Mouse (Mus musculus): Measurements from ENCODE around the gene Olfr620. TPM values are rescaled to one million over a fixed set of nuclear protein-coding genes. Genes with fewer than 3 reads are reported as not detected.

Olfr620 gene
- polyA plus RNA-seq (2014; fragmentation: Nextera tagmentation; extraction: Ambion mirVana) = not detected in 2 replicates

- H3K4me1 ChIP-seq (ENCODE audit: control insufficient read depth, insufficient read depth, low read length) = no peaks in the 10 kb centered on the region
- no peak for ATAC-seq (ENCODE audit: insufficient number of reproducible peaks, insufficient read depth, low FRiP score, low read depth)
- no peaks in the 10 kb centered on the region for H3K9me3 ChIP-seq (ENCODE audit: control insufficient read depth, low read depth, low read length)
- H3K4me2 ChIP-seq (replicated peaks; ENCODE audit: low read depth, low read length) = no peak within 1 kb of the TSS
- no peak within 1 kb of the TSS for H3K9ac ChIP-seq (replicated peaks; ENCODE audit: low read depth, low read length)
- H3K36me3 ChIP-seq (ENCODE audit: control insufficient read depth, insufficient read depth, low read length) = no peaks in the 10 kb centered on the region
- H3K27me3 ChIP-seq (ENCODE audit: control insufficient read depth, insufficient read depth, low read length) = no peaks in the 10 kb centered on the region
- 76% methylated on average over 2 of the region's 2 CpGs for WGBS
- H3K27ac ChIP-seq (ENCODE audit: low read length) = no peak within 1 kb of the TSS
- H3K4me3 ChIP-seq (ENCODE audit: low read depth, low read length) = no peak within 1 kb of the TSS
Measured at GRCm38 (mm10) chr7:103612434-103612833, at the start of gene Olfr620. Gene Olfr620, minus strand, starts transcription at chr7:103612534.

- no peak for ATAC-seq (ENCODE audit: insufficient number of reproducible peaks, insufficient read depth, low FRiP score, low read depth)
- Histone ChIP-seq H3K9me3 (ENCODE audit: control insufficient read depth, low read depth, low read length) (no peaks in the 10 kb centered on the region), H3K9ac (replicated peaks; ENCODE audit: low read depth, low read length) (no peak overlapping the region), H3K36me3 (ENCODE audit: control insufficient read depth, insufficient read depth, low read length) (no peaks in the 10 kb centered on the region), H3K27ac (ENCODE audit: low read length) (no peak overlapping the region), H3K4me2 (replicated peaks; ENCODE audit: low read depth, low read length) (no peak overlapping the region), H3K4me3 (ENCODE audit: low read depth, low read length) (no peak overlapping the region), H3K4me1 (ENCODE audit: control insufficient read depth, insufficient read depth, low read length) (no peaks in the 10 kb centered on the region), H3K27me3 (ENCODE audit: control insufficient read depth, insufficient read depth, low read length) (no peaks in the 10 kb centered on the region)
- 69% methylated on average over 4 of the region's 4 CpGs for WGBS
Measured at GRCm38 (mm10) chr7:103644070-103644469, 31.7 kb upstream of the Olfr620 start.

GRCm38 (mm10) chr7:103642602-103643001 lies 30.3 kb upstream of the Olfr620 start, which contains the start of gene Olfr622:
Gene Olfr622, minus strand, starts transcription at chr7:103642702.
- Histone ChIP-seq H3K9me3 (ENCODE audit: control insufficient read depth, low read depth, low read length) (no peaks in the 10 kb centered on the region), H3K4me2 (replicated peaks; ENCODE audit: low read depth, low read length) (no peak within 1 kb of the TSS), H3K9ac (replicated peaks; ENCODE audit: low read depth, low read length) (no peak within 1 kb of the TSS), H3K4me1 (ENCODE audit: control insufficient read depth, insufficient read depth, low read length) (no peaks in the 10 kb centered on the region), H3K36me3 (ENCODE audit: control insufficient read depth, insufficient read depth, low read length) (no peaks in the 10 kb centered on the region), H3K27ac (ENCODE audit: low read length) (no peak within 1 kb of the TSS), H3K4me3 (ENCODE audit: low read depth, low read length) (no peak within 1 kb of the TSS), H3K27me3 (ENCODE audit: control insufficient read depth, insufficient read depth, low read length) (no peaks in the 10 kb centered on the region)
- ATAC-seq (ENCODE audit: insufficient number of reproducible peaks, insufficient read depth, low FRiP score, low read depth) = no peak
- WGBS = 86% methylated on average over 1 of the region's 1 CpGs

GRCm38 (mm10) chr7:103636795-103637194 lies 24.5 kb upstream of the Olfr620 start:
- Histone ChIP-seq H3K36me3 (ENCODE audit: control insufficient read depth, insufficient read depth, low read length) (no peaks in the 10 kb centered on the region), H3K4me2 (replicated peaks; ENCODE audit: low read depth, low read length) (no peak overlapping the region), H3K9me3 (ENCODE audit: control insufficient read depth, low read depth, low read length) (no peaks in the 10 kb centered on the region), H3K4me1 (ENCODE audit: control insufficient read depth, insufficient read depth, low read length) (no peaks in the 10 kb centered on the region), H3K27me3 (ENCODE audit: control insufficient read depth, insufficient read depth, low read length) (no peaks in the 10 kb centered on the region), H3K27ac (ENCODE audit: low read length) (no peak overlapping the region), H3K9ac (replicated peaks; ENCODE audit: low read depth, low read length) (no peak overlapping the region), H3K4me3 (ENCODE audit: low read depth, low read length) (no peak overlapping the region)
- ATAC-seq (ENCODE audit: insufficient number of reproducible peaks, insufficient read depth, low FRiP score, low read depth) = no peak

- no peaks in the 10 kb centered on the region for H3K27me3 ChIP-seq (ENCODE audit: control insufficient read depth, insufficient read depth, low read length)
- no peak overlapping the region for H3K9ac ChIP-seq (replicated peaks; ENCODE audit: low read depth, low read length)
- H3K4me2 ChIP-seq (replicated peaks; ENCODE audit: low read depth, low read length) = no peak overlapping the region
- 78% methylated on average over 2 of the region's 2 CpGs for WGBS
- H3K4me3 ChIP-seq (ENCODE audit: low read depth, low read length) = no peak overlapping the region
- no peak overlapping the region for H3K27ac ChIP-seq (ENCODE audit: low read length)
- H3K36me3 ChIP-seq (ENCODE audit: control insufficient read depth, insufficient read depth, low read length) = no peaks in the 10 kb centered on the region
- H3K9me3 ChIP-seq (ENCODE audit: control insufficient read depth, low read depth, low read length) = no peaks in the 10 kb centered on the region
- no peaks in the 10 kb centered on the region for H3K4me1 ChIP-seq (ENCODE audit: control insufficient read depth, insufficient read depth, low read length)
- no peak for ATAC-seq (ENCODE audit: insufficient number of reproducible peaks, insufficient read depth, low FRiP score, low read depth)
Measured at GRCm38 (mm10) chr7:103607425-103607824, 4.9 kb downstream of the Olfr620 start.

GRCm38 (mm10) chr7:103600275-103600674 lies 12.1 kb downstream of the Olfr620 start, which contains the start of gene Olfr619:
Gene Olfr619, plus strand, starts transcription at chr7:103600575.
- no peak within 1 kb of the TSS for H3K4me2 ChIP-seq (replicated peaks; ENCODE audit: low read depth, low read length)
- no peak within 1 kb of the TSS for H3K9ac ChIP-seq (replicated peaks; ENCODE audit: low read depth, low read length)
- H3K27me3 ChIP-seq (ENCODE audit: control insufficient read depth, insufficient read depth, low read length) = no peaks in the 10 kb centered on the region

GRCm38 (mm10) chr7:103589803-103590202 lies 22.5 kb downstream of the Olfr620 start, which contains the start of gene Olfr618:
Gene Olfr618, plus strand, starts transcription at chr7:103590103.
- no peak within 1 kb of the TSS for H3K27ac ChIP-seq (ENCODE audit: low read length)
- no peak within 1 kb of the TSS for H3K9ac ChIP-seq (replicated peaks; ENCODE audit: low read depth, low read length)
- 75% methylated on average over 2 of the region's 2 CpGs for WGBS
- no peak for ATAC-seq (ENCODE audit: insufficient number of reproducible peaks, insufficient read depth, low FRiP score, low read depth)
- H3K36me3 ChIP-seq (ENCODE audit: control insufficient read depth, insufficient read depth, low read length) = no peaks in the 10 kb centered on the region
- no peaks in the 10 kb centered on the region for H3K27me3 ChIP-seq (ENCODE audit: control insufficient read depth, insufficient read depth, low read length)
- no peaks in the 10 kb centered on the region for H3K9me3 ChIP-seq (ENCODE audit: control insufficient read depth, low read depth, low read length)
- no peak within 1 kb of the TSS for H3K4me2 ChIP-seq (replicated peaks; ENCODE audit: low read depth, low read length)
- H3K4me3 ChIP-seq (ENCODE audit: low read depth, low read length) = no peak within 1 kb of the TSS
- H3K4me1 ChIP-seq (ENCODE audit: control insufficient read depth, insufficient read depth, low read length) = no peaks in the 10 kb centered on the region

More at GRCm38 (mm10) chr7:103600275-103600674, 12.1 kb downstream of the Olfr620 start, which contains the start of gene Olfr619:
- Histone ChIP-seq H3K36me3 (ENCODE audit: control insufficient read depth, insufficient read depth, low read length) (no peaks in the 10 kb centered on the region), H3K4me1 (ENCODE audit: control insufficient read depth, insufficient read depth, low read length) (no peaks in the 10 kb centered on the region), H3K4me3 (ENCODE audit: low read depth, low read length) (no peak within 1 kb of the TSS), H3K9me3 (ENCODE audit: control insufficient read depth, low read depth, low read length) (no peaks in the 10 kb centered on the region), H3K27ac (ENCODE audit: low read length) (no peak within 1 kb of the TSS)
- no peak for ATAC-seq (ENCODE audit: insufficient number of reproducible peaks, insufficient read depth, low FRiP score, low read depth)

GRCm38 (mm10) chr7:103572761-103573160 lies 39.6 kb downstream of the Olfr620 start, which contains the start of gene Olfr617:
Gene Olfr617, plus strand, starts transcription at chr7:103573061.
- Histone ChIP-seq H3K27ac (ENCODE audit: low read length) (no peak within 1 kb of the TSS), H3K27me3 (ENCODE audit: control insufficient read depth, insufficient read depth, low read length) (no peaks in the 10 kb centered on the region), H3K4me2 (replicated peaks; ENCODE audit: low read depth, low read length) (no peak within 1 kb of the TSS), H3K9ac (replicated peaks; ENCODE audit: low read depth, low read length) (no peak within 1 kb of the TSS), H3K4me3 (ENCODE audit: low read depth, low read length) (no peak within 1 kb of the TSS), H3K36me3 (ENCODE audit: control insufficient read depth, insufficient read depth, low read length) (no peaks in the 10 kb centered on the region), H3K9me3 (ENCODE audit: control insufficient read depth, low read depth, low read length) (no peaks in the 10 kb centered on the region), H3K4me1 (ENCODE audit: control insufficient read depth, insufficient read depth, low read length) (no peaks in the 10 kb centered on the region)
- no peak for ATAC-seq (ENCODE audit: insufficient number of reproducible peaks, insufficient read depth, low FRiP score, low read depth)
- WGBS = 88% methylated on average over 1 of the region's 1 CpGs

GRCm38 (mm10) chr7:103569043-103569442 lies 43.3 kb downstream of the Olfr620 start, which contains the start of gene Olfr616:
Gene Olfr616, minus strand, starts transcription at chr7:103569143.
- no peak for ATAC-seq (ENCODE audit: insufficient number of reproducible peaks, insufficient read depth, low FRiP score, low read depth)
- H3K27ac ChIP-seq (ENCODE audit: low read length) = no peak within 1 kb of the TSS
- WGBS = 88% methylated on average over 3 of the region's 3 CpGs
- no peak within 1 kb of the TSS for H3K9ac ChIP-seq (replicated peaks; ENCODE audit: low read depth, low read length)
- no peaks in the 10 kb centered on the region for H3K27me3 ChIP-seq (ENCODE audit: control insufficient read depth, insufficient read depth, low read length)
- H3K4me1 ChIP-seq (ENCODE audit: control insufficient read depth, insufficient read depth, low read length) = no peaks in the 10 kb centered on the region
- no peaks in the 10 kb centered on the region for H3K9me3 ChIP-seq (ENCODE audit: control insufficient read depth, low read depth, low read length)
- no peaks in the 10 kb centered on the region for H3K36me3 ChIP-seq (ENCODE audit: control insufficient read depth, insufficient read depth, low read length)
- H3K4me3 ChIP-seq (ENCODE audit: low read depth, low read length) = no peak within 1 kb of the TSS
- no peak within 1 kb of the TSS for H3K4me2 ChIP-seq (replicated peaks; ENCODE audit: low read depth, low read length)

Measured in stomach, embryonic 14.5 days (tissue).